Mouse (Mus musculus) CH12.LX (cell line): ENCODE measurements around the gene Sos2. TPM values are rescaled to one million over a fixed set of nuclear protein-coding genes. Genes with fewer than 3 reads are reported as not detected.

ENCODE experiments used
- DNase-seq: peaks from one replicate; pipeline ENCODE4 v3.0.0-alpha.2; 2013; ENCODE audit errors: extremely low read depth
- H3K27ac ChIP-seq: 2 replicates; pipeline ENCODE4 v1.5.1; 2012; ENCODE audit warnings: low read depth, mild to moderate bottlenecking, control low read depth, moderate library complexity; ENCODE audit not compliant: insufficient read depth
- H3K27me3 ChIP-seq: replicated peaks from 2 replicates; pipeline ENCODE3; 2012; ENCODE audit warnings: inconsistent platforms
- H3K36me3 ChIP-seq, 2 experiments: replicated peaks in 1 of 2; 2 replicates each; pipeline versions ENCODE3 to v1.6.1; 2012; ENCODE audit warnings: inconsistent platforms in 1 of 2, low read length in 1 of 2, mild to moderate bottlenecking in 1 of 2, mixed read lengths in 1 of 2, moderate library complexity in 1 of 2; ENCODE audit not compliant: control insufficient read depth in 1 of 2, insufficient read depth in 1 of 2
- H3K4me1 ChIP-seq, 2 experiments: 2 replicates each; pipeline ENCODE4 v1.6.1; 2012; ENCODE audit warnings: inconsistent platforms in 1 of 2, moderate library complexity in 1 of 2; ENCODE audit not compliant: insufficient read depth in 2 of 2, control insufficient read depth in 1 of 2
- H3K4me2 ChIP-seq: 2 replicates; pipeline ENCODE4 v1.6.1; 2012; ENCODE audit warnings: low read depth, mild to moderate bottlenecking, control low read depth; ENCODE audit not compliant: poor library complexity, insufficient read depth, severe bottlenecking
- H3K4me3 ChIP-seq, 3 experiments: fragments of 150-350 bp in 1 of 3; sonication (generic) in 1 of 3; replicated peaks in 1 of 3; 2 replicates each; pipeline versions ENCODE3 to v1.5.1; 2011 to 2012; ENCODE audit warnings: low read depth in 2 of 3, low read length in 2 of 3, mild to moderate bottlenecking in 2 of 3, moderate library complexity in 2 of 3, control low read depth in 1 of 3, improper control_type of control experiment in 1 of 3, inconsistent platforms in 1 of 3, mixed read lengths in 1 of 3; ENCODE audit not compliant: poor library complexity in 1 of 3
- H3K79me2 ChIP-seq: replicated peaks from 2 replicates; pipeline ENCODE4 v1.6.1; 2012; ENCODE audit warnings: mild to moderate bottlenecking, moderate library complexity; ENCODE audit not compliant: control insufficient read depth, poor library complexity, insufficient read depth, severe bottlenecking; ENCODE audit errors: extremely low read depth
- H3K9ac ChIP-seq: 2 replicates; pipeline ENCODE4 v1.6.1; 2012; ENCODE audit warnings: low read depth, mild to moderate bottlenecking, control low read depth, moderate library complexity; ENCODE audit not compliant: insufficient read depth
- H3K9me3 ChIP-seq: replicated peaks from 2 replicates; pipeline ENCODE3; 2012; ENCODE audit warnings: low read length, inconsistent platforms, mixed read lengths
- BHLHE40 ChIP-seq: IDR thresholded peaks from 2 replicates; pipeline ENCODE4 v1.6.1; 2011; ENCODE audit warnings: mild to moderate bottlenecking, low read depth, low read length, improper control_type of control experiment
- CHD1 ChIP-seq: IDR thresholded peaks from 2 replicates; pipeline ENCODE4 v1.6.1; 2012; ENCODE audit warnings: low read depth, low read length, improper control_type of control experiment, inconsistent platforms
- CHD2 ChIP-seq: IDR thresholded peaks from 2 replicates; pipeline ENCODE4 v1.6.1; 2011; ENCODE audit warnings: low read length, improper control_type of control experiment
- E2F4 ChIP-seq: IDR thresholded peaks from 2 replicates; pipeline ENCODE4 v1.6.1; 2011; ENCODE audit warnings: low read depth, low read length, improper control_type of control experiment; ENCODE audit not compliant: insufficient replicate concordance
- ELF1 ChIP-seq: IDR thresholded peaks from 2 replicates; pipeline ENCODE4 v1.6.1; 2014; ENCODE audit warnings: low read depth, mild to moderate bottlenecking, inconsistent platforms, low read length, improper control_type of control experiment
- EP300 ChIP-seq: IDR thresholded peaks from 2 replicates; pipeline ENCODE4 v1.6.1; 2011; ENCODE audit warnings: low read length, improper control_type of control experiment
- HCFC1 ChIP-seq: IDR thresholded peaks from 2 replicates; pipeline ENCODE4 v1.6.1; 2012; ENCODE audit warnings: low read depth, mild to moderate bottlenecking, inconsistent platforms, low read length, improper control_type of control experiment
- MAZ ChIP-seq: IDR thresholded peaks from 2 replicates; pipeline ENCODE4 v1.6.1; 2012; ENCODE audit warnings: low read depth, mild to moderate bottlenecking, inconsistent platforms, low read length, improper control_type of control experiment, moderate library complexity
- MEF2A ChIP-seq: IDR thresholded peaks from 2 replicates; pipeline ENCODE4 v1.6.1; 2014; ENCODE audit warnings: low read depth, mild to moderate bottlenecking, inconsistent platforms, low read length, improper control_type of control experiment, borderline replicate concordance
- MYC ChIP-seq: IDR thresholded peaks from 2 replicates; pipeline ENCODE4 v1.6.1; 2011; ENCODE audit warnings: low read depth, mild to moderate bottlenecking, improper control_type of control experiment, low read length
- NELFE ChIP-seq: IDR thresholded peaks from 2 replicates; pipeline ENCODE4 v1.6.1; 2011; ENCODE audit warnings: low read depth, low read length, improper control_type of control experiment
- NRF1 ChIP-seq: IDR thresholded peaks from 2 replicates; pipeline ENCODE4 v1.6.1; 2014; ENCODE audit warnings: low read depth, mild to moderate bottlenecking, inconsistent platforms, low read length, improper control_type of control experiment, moderate library complexity
- POLR2A ChIP-seq: IDR thresholded peaks from 2 replicates; pipeline ENCODE4 v1.6.1; 2011; ENCODE audit warnings: low read depth, mild to moderate bottlenecking, improper control_type of control experiment, low read length
- RAD21 ChIP-seq: IDR thresholded peaks from 2 replicates; pipeline ENCODE4 v1.6.1; 2011; ENCODE audit warnings: low read depth, mild to moderate bottlenecking, low read length, improper control_type of control experiment, moderate library complexity
- RCOR1 ChIP-seq: conservative IDR thresholded peaks from 2 replicates; pipeline ENCODE4 v1.6.1; 2012; ENCODE audit warnings: low read depth, mild to moderate bottlenecking, inconsistent platforms, low read length, improper control_type of control experiment
- TCF12 ChIP-seq: IDR thresholded peaks from 2 replicates; pipeline ENCODE4 v1.6.1; 2014; ENCODE audit warnings: low read depth, mild to moderate bottlenecking, inconsistent platforms, low read length, improper control_type of control experiment
- UBTF ChIP-seq: IDR thresholded peaks from 2 replicates; pipeline ENCODE4 v1.6.1; 2012; ENCODE audit warnings: low read depth, mild to moderate bottlenecking, inconsistent platforms, low read length, improper control_type of control experiment, moderate library complexity
- ZC3H11A ChIP-seq: IDR thresholded peaks from 2 replicates; pipeline ENCODE4 v1.6.1; 2012; ENCODE audit warnings: low read depth, mild to moderate bottlenecking, inconsistent platforms, low read length, improper control_type of control experiment
- ZKSCAN1 ChIP-seq: IDR thresholded peaks from 2 replicates; pipeline ENCODE4 v1.6.1; 2012; ENCODE audit warnings: low read depth, inconsistent platforms, low read length, improper control_type of control experiment, borderline replicate concordance
- ZMIZ1 ChIP-seq: IDR thresholded peaks from 2 replicates; pipeline ENCODE4 v1.6.1; 2012; ENCODE audit warnings: low read depth, mild to moderate bottlenecking, inconsistent platforms, low read length, improper control_type of control experiment
- ZNF384 ChIP-seq: IDR thresholded peaks from 2 replicates; pipeline ENCODE4 v1.6.1; 2012; ENCODE audit warnings: low read depth, low read length, improper control_type of control experiment, inconsistent platforms
- dilution Hi-C: fragments of 300-500 bp; cut with MboI; formaldehyde crosslinking; loops from 2 replicates; pipeline ENCODE4 v1.14.3; 2020; ENCODE audit warnings: low sequenced_read_pairs; ENCODE audit not compliant: extremely low pct_unique_long_range_greater_than_20kb, extremely low pct_ligation_motif_present
- in situ Hi-C: fragments of 300-500 bp; cut with MboI; formaldehyde crosslinking; loops from 3 replicates; pipeline ENCODE4 v1.14.3; 2019; ENCODE audit warnings: low sequenced_read_pairs, low pct_ligation_motif_present, low pct_unique_long_range_greater_than_20kb, mixed read lengths
- polyA plus RNA-seq: library from polyadenylated mRNA; unstranded; fragments of >175 nt; gene quantifications from 2 replicates; pipeline ENCODE4 v1.2.1, GENCODE M21; 2012; ENCODE audit warnings: low read depth; ENCODE audit not compliant: insufficient read length
- total RNA-seq, 2 experiments: library from RNA; depleted of rRNA; stranded (reverse); fragments of 300-350 nt in 1 of 2; fragments of >200 nt in 1 of 2; gene quantifications; 2 replicates each; pipeline ENCODE4 v1.2.3; 2012 to 2014

The Sos2 gene
- total and polyA plus RNA-seq, 3 experiments: 7.9 to 10.3 (median 9.6) TPM

DNA sequence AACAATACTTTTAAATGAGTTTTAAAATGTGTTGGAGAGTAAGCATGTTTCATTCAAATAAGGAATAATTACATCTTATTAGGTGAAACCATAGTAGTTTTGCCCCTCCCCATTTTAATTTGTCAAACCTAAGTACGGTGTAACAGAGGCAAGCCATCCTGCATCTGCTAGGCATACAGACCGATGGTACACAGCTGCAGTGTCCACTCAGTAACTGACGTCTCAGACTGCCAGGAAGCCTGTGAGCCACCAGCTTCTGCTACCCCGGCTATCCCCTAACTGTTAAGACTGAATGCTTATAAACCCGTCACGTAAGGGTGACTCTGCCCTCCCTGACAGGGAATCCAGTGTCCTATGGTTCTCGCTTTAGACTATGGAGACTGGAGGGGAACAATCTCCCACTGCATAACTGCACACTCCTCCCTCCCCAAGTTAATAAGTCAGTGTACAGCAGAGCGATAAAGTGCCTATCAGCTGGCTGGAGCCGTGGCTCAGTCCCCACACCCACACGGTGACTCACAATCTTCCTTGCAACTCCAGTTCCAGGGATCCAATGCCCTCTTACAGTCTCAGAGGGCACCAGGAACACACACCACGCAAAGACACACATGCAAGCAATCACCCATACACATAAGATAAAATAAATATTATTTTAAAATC, 23.3 kb upstream of the Sos2 start:
- H3K79me2 ChIP-seq: no peaks in the 10 kb centered on the region
- H3K4me1 ChIP-seq: no peaks in the 10 kb centered on the region
- no peak overlapping the region for H3K4me2 ChIP-seq
- TF ChIP-seq RAD21: no peak
- TF ChIP-seq CHD1: no peak
- no peak for TF ChIP-seq EP300
- no peak for TF ChIP-seq MEF2A
- no peak for TF ChIP-seq ZMIZ1
- no peak for TF ChIP-seq ZC3H11A
- no peak for TF ChIP-seq UBTF
- no peak for TF ChIP-seq RCOR1
- no peak for TF ChIP-seq CHD2
- TF ChIP-seq BHLHE40: no peak
- TF ChIP-seq MYC: no peak
- TF ChIP-seq ZNF384: no peak
- TF ChIP-seq HCFC1: no peak
- TF ChIP-seq E2F4: no peak
- TF ChIP-seq NRF1: no peak
- TF ChIP-seq MAZ: no peak
- TF ChIP-seq POLR2A: no peak
- TF ChIP-seq NELFE: no peak
- no peak for TF ChIP-seq ELF1
- H3K27ac ChIP-seq: no peak overlapping the region
- no peaks in the 10 kb centered on the region for H3K27me3 ChIP-seq
- dilution Hi-C loops (no loop called here), in situ Hi-C loops (no loop called here)
- H3K4me3 ChIP-seq: no peak overlapping the region
- peaks cover 15 to 59% of the 10 kb centered on the region in 2 experiments for H3K36me3 ChIP-seq
- H3K9me3 ChIP-seq: no peaks in the 10 kb centered on the region
- DNase-seq: no peak
- H3K9ac ChIP-seq: no peak overlapping the region

DNA sequence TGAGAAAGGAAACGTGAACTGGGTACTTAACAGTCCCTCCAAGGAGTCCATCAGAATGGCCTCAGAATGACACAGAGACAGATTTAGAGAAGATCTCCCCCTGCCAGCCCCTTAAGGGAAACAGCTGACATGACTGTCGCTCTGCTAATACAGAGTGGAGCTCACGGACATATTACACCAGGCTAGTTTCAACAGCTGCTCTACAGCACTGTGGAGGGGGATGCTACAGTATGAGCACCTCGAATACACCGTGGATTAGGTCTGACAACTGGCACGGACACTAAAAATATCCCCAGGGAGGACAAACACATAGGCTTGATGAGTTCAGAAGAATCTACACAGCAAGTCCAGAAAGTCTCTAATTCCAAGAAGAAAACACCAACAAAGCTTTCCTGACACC, 16.7 kb upstream of the Sos2 start:
- no peak overlapping the region for H3K27ac ChIP-seq
- no peak overlapping the region for H3K4me2 ChIP-seq
- DNase-seq: no peak
- H3K4me3 ChIP-seq: no peak overlapping the region
- no peaks in the 10 kb centered on the region for H3K79me2 ChIP-seq
- dilution Hi-C loops: no loop called here
- no peak for TF ChIP-seq MEF2A
- no peak for TF ChIP-seq CHD2
- TF ChIP-seq ZC3H11A: no peak
- TF ChIP-seq MYC: no peak
- TF ChIP-seq ZKSCAN1: no peak
- TF ChIP-seq RAD21: no peak
- no peak for TF ChIP-seq ZMIZ1
- TF ChIP-seq TCF12: no peak
- no peaks in the 10 kb centered on the region for H3K9me3 ChIP-seq
- peaks cover 16 to 59% of the 10 kb centered on the region in 2 experiments for H3K36me3 ChIP-seq
- in situ Hi-C loops: loop anchor here (10.0 to 25.0 kb wide), 3 partner anchors 114 to 486 kb away; partner anchors contain the start of genes Gm49384, Nemf and Vcpkmt
- H3K9ac ChIP-seq: no peak overlapping the region
- no peaks in the 10 kb centered on the region for H3K4me1 ChIP-seq
- H3K27me3 ChIP-seq: no peaks in the 10 kb centered on the region
